Mouse (Mus musculus) CH12.LX (cell line): ENCODE data around the gene Abcd3.

Source experiments
- BHLHE40 ChIP-seq: IDR thresholded peaks from 2 replicates; pipeline ENCODE4 v1.6.1; 2011; ENCODE audit warnings: mild to moderate bottlenecking, low read depth, low read length, improper control_type of control experiment
- CHD2 ChIP-seq: IDR thresholded peaks from 2 replicates; pipeline ENCODE4 v1.6.1; 2011; ENCODE audit warnings: low read length, improper control_type of control experiment
- ELF1 ChIP-seq: IDR thresholded peaks from 2 replicates; pipeline ENCODE4 v1.6.1; 2014; ENCODE audit warnings: low read depth, mild to moderate bottlenecking, inconsistent platforms, low read length, improper control_type of control experiment
- PAX5 ChIP-seq: IDR thresholded peaks from 2 replicates; pipeline ENCODE4 v1.6.1; 2012; ENCODE audit warnings: low read length, inconsistent platforms, mixed read lengths
- POLR2A ChIP-seq: IDR thresholded peaks from 2 replicates; pipeline ENCODE4 v1.6.1; 2011; ENCODE audit warnings: low read depth, mild to moderate bottlenecking, improper control_type of control experiment, low read length
- POLR2AphosphoS2 ChIP-seq: IDR thresholded peaks from 2 replicates; pipeline ENCODE4 v1.6.1; 2011; ENCODE audit warnings: low read depth, low read length, improper control_type of control experiment
- TCF12 ChIP-seq: IDR thresholded peaks from 2 replicates; pipeline ENCODE4 v1.6.1; 2014; ENCODE audit warnings: low read depth, mild to moderate bottlenecking, inconsistent platforms, low read length, improper control_type of control experiment
- UBTF ChIP-seq: IDR thresholded peaks from 2 replicates; pipeline ENCODE4 v1.6.1; 2012; ENCODE audit warnings: low read depth, mild to moderate bottlenecking, inconsistent platforms, low read length, improper control_type of control experiment, moderate library complexity
- USF2 ChIP-seq: conservative IDR thresholded peaks from 2 replicates; pipeline ENCODE4 v1.6.1; 2011; ENCODE audit warnings: low read depth, low read length, improper control_type of control experiment
- ZC3H11A ChIP-seq: IDR thresholded peaks from 2 replicates; pipeline ENCODE4 v1.6.1; 2012; ENCODE audit warnings: low read depth, mild to moderate bottlenecking, inconsistent platforms, low read length, improper control_type of control experiment

DNA sequence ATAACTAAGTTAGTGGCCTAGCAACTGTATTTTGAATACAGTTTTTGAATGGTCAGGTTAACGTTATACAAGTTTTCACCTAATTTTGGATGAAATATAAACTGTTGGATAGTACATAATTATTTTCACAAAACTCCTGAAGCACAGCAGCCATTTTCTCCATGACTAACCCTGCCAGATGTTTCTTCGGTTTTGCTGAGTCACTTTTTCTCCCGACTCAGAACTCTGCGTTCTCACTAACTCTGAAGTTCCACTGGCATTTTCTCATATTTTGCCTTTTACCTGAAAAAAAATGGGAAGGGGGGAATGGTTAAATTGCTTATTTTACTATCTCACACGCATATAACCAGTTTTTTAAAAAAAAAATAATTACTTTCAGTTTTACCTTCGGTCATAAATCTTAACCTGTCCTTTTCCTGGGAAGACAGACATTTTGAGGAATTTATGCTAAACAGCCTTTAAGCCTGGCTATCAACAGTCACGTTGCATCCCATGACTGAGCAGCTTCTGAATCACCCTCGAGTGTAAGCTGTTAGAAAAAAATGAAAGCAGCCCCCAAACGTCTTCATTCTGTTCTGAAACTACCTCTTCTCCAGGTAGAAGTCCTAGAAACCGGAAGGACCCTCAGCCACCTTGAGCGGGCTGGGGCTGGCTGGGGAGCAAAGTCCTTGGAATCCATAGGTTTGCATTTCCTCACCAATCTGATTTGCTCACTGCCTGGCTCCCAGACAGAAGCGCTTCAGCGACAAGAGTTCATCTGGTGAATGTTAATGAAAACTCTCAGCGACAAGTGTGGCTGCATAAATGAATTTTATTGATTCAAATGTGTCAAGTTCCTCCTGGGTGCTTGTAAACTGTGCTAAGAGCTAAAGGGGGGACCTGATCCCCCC, 94.1 kb downstream of the Abcd3 start:
- TF ChIP-seq TCF12 = no peak
- TF ChIP-seq ZC3H11A = no peak
- no peak for TF ChIP-seq CHD2
- no peak for TF ChIP-seq PAX5
- TF ChIP-seq USF2 = no peak
- no peak for TF ChIP-seq ELF1
- TF ChIP-seq BHLHE40 = no peak
- no peak for TF ChIP-seq POLR2AphosphoS2
- TF ChIP-seq POLR2A = no peak
- no peak for TF ChIP-seq UBTF
